Mouse (Mus musculus) neutrophil, adult 83 days (primary cell): ENCODE data around the gene Crisp2. TPM values are rescaled to one million over a fixed set of nuclear protein-coding genes. Genes with fewer than 3 reads are reported as not detected.

Experiments used
- total RNA-seq, 2 experiments: library from RNA; stranded (reverse); gene quantifications; one replicate each; pipeline ENCODE4 v1.2.4; 2023

The Crisp2 gene
- not detected for total RNA-seq

GRCm38 (mm10) chr17:40806953-40807572, at the start of gene Crisp2:
Crisp2 (minus strand) TSS chr17:40807003.

GRCm38 (mm10) chr17:40810934-40811333, 4.1 kb upstream of the Crisp2 start, which contains the start of gene Rhag:
Rhag (plus strand) TSS chr17:40811126.

GRCm38 (mm10) chr17:40726820-40727219, 80.0 kb downstream of the Crisp2 start, which contains the start of gene Esp1:
Esp1 (plus strand) TSS chr17:40727120.

Other genes starting within 250 kb of the Crisp2 start
- not detected for gene Esp6, start 245.5 kb downstream of the Crisp2 start, total RNA-seq
- not detected for gene Esp4, start 208.4 kb downstream of the Crisp2 start, total RNA-seq
- not detected for gene Esp3, start 174.9 kb downstream of the Crisp2 start, total RNA-seq
- not detected for gene Esp1, start 79.9 kb downstream of the Crisp2 start, total RNA-seq
- gene Rhag, start 4.1 kb upstream of the Crisp2 start, total RNA-seq = 10 to 100 TPM; 13.9 to 22.8 TPM
- gene 9130008F23Rik, start 73.6 kb upstream of the Crisp2 start, total RNA-seq = under 1 TPM in 1 of 2 experiments, not detected in 1; 0.92 TPM
- not detected for gene Glyatl3, start 107.3 kb upstream of the Crisp2 start, total RNA-seq
- gene Mut, start 127.7 kb upstream of the Crisp2 start, total RNA-seq = 10 to 100 TPM in 1 of 2 experiments, 1 to 10 TPM in 1; 9.7 to 11.6 TPM
- 10 to 100 TPM; 19.4 to 20.7 TPM for gene Cenpq, start 128.0 kb upstream of the Crisp2 start, total RNA-seq